Mouse (Mus musculus): ENCODE measurements at regions not wholly inside any gene's neighbourhood (a gene's known extent, or its start where the extent isn't known, plus 50 kb on each side); places are given as distances from the start of the nearest gene placed in this dataset.

- no peak for DNase-seq (ENCODE audit: inconsistent age in 2 of 2, low spot score in 1 of 2)
Observed at GRCm38 (mm10) chr10:44840449-44840848, 226.6 kb upstream of the Prep start.

- no peak for DNase-seq (ENCODE audit: inconsistent age in 2 of 2, low spot score in 1 of 2)
Observed at GRCm38 (mm10) chr10:44832455-44832854, 234.5 kb upstream of the Prep start.

GRCm38 (mm10) chr10:44826271-44826670, 240.7 kb upstream of the Prep start:
- DNase-seq (ENCODE audit: inconsistent age in 2 of 2, low spot score in 1 of 2), result no peak

GRCm38 (mm10) chr10:44821666-44822065, 245.3 kb upstream of the Prep start:
- DNase-seq (ENCODE audit: inconsistent age in 2 of 2, low spot score in 1 of 2), result no peak

GRCm38 (mm10) chr10:44820379-44820778, 246.6 kb upstream of the Prep start:
- no peak for DNase-seq (ENCODE audit: inconsistent age in 2 of 2, low spot score in 1 of 2)

- no peak for DNase-seq (ENCODE audit: inconsistent age in 2 of 2, low spot score in 1 of 2)
Observed at GRCm38 (mm10) chr10:44819361-44819760, 247.6 kb upstream of the Prep start.

- no peak for DNase-seq (ENCODE audit: inconsistent age in 2 of 2, low spot score in 1 of 2)
Observed at GRCm38 (mm10) chr10:44818615-44819014, 248.4 kb upstream of the Prep start.

GRCm38 (mm10) chr10:44796205-44796604, 267.9 kb upstream of the Prdm1 start:
- no peak for DNase-seq (ENCODE audit: inconsistent age in 2 of 2, low spot score in 1 of 2)

- DNase-seq (ENCODE audit: inconsistent age in 2 of 2, low spot score in 1 of 2), result no peak
Observed at GRCm38 (mm10) chr10:44785386-44785785, 257.1 kb upstream of the Prdm1 start.

- no peak for DNase-seq (ENCODE audit: inconsistent age in 2 of 2, low spot score in 1 of 2)
Observed at GRCm38 (mm10) chr10:44780381-44780958, 252.2 kb upstream of the Prdm1 start.

GRCm38 (mm10) chr10:44779568-44780207, 251.4 kb upstream of the Prdm1 start:
- DNase-seq (ENCODE audit: inconsistent age in 2 of 2, low spot score in 1 of 2), result peak in 1 of 2 experiments; percentile 61

- no peak for DNase-seq (ENCODE audit: inconsistent age in 2 of 2, low spot score in 1 of 2)
Observed at GRCm38 (mm10) chr10:44777214-44777613, 248.9 kb upstream of the Prdm1 start.

GRCm38 (mm10) chr10:44776175-44776574, 247.9 kb upstream of the Prdm1 start:
- DNase-seq (ENCODE audit: inconsistent age in 2 of 2, low spot score in 1 of 2), result no peak

- no peak for DNase-seq (ENCODE audit: inconsistent age in 2 of 2, low spot score in 1 of 2)
Observed at GRCm38 (mm10) chr10:44765527-44765926, 237.2 kb upstream of the Prdm1 start.

- DNase-seq (ENCODE audit: inconsistent age in 2 of 2, low spot score in 1 of 2), result no peak
Observed at GRCm38 (mm10) chr10:44763102-44763501, 234.8 kb upstream of the Prdm1 start.

- DNase-seq (ENCODE audit: inconsistent age in 2 of 2, low spot score in 1 of 2), result no peak
Observed at GRCm38 (mm10) chr10:44762068-44762467, 233.8 kb upstream of the Prdm1 start.

- no peak for DNase-seq (ENCODE audit: inconsistent age in 2 of 2, low spot score in 1 of 2)
Observed at GRCm38 (mm10) chr10:44761324-44761723, 233.0 kb upstream of the Prdm1 start.

- peak; percentile 67 to 89 for DNase-seq (ENCODE audit: inconsistent age in 2 of 2, low spot score in 1 of 2)
Observed at GRCm38 (mm10) chr10:44755355-44755957, 227.2 kb upstream of the Prdm1 start.

GRCm38 (mm10) chr10:44754930-44755329, 226.6 kb upstream of the Prdm1 start:
- DNase-seq (ENCODE audit: inconsistent age in 2 of 2, low spot score in 1 of 2), result no peak

GRCm38 (mm10) chr10:44752719-44753390, 224.6 kb upstream of the Prdm1 start:
- DNase-seq (ENCODE audit: inconsistent age in 2 of 2, low spot score in 1 of 2), result peak in 1 of 2 experiments; percentile 65

- no peak for DNase-seq (ENCODE audit: inconsistent age in 2 of 2, low spot score in 1 of 2)
Observed at GRCm38 (mm10) chr10:44751061-44751460, 222.8 kb upstream of the Prdm1 start.

- no peak for DNase-seq (ENCODE audit: inconsistent age in 2 of 2, low spot score in 1 of 2)
Observed at GRCm38 (mm10) chr10:44749206-44749605, 220.9 kb upstream of the Prdm1 start.

All from adrenal gland, adult (tissue).